Mouse (Mus musculus) kidney, embryonic 15.5 days (tissue): ENCODE measurements around the gene L3mbtl3. TPM values are rescaled to one million over a fixed set of nuclear protein-coding genes. Genes with fewer than 3 reads are reported as not detected.

Experiments
- ATAC-seq: fragments of 200-750 bp; cut with Nextera tagmentation; replicated peaks from 2 replicates; pipeline ENCODE4 v1.8.0; 2017; ENCODE audit warnings: moderate TSS enrichment; ENCODE audit not compliant: low FRiP score
- H3K27ac ChIP-seq: fragments of 300-500 bp; sonication (generic); 2 replicates; pipeline ENCODE4 v1.5.1; 2015; ENCODE audit warnings: mild to moderate bottlenecking, inconsistent platforms
- H3K27me3 ChIP-seq: fragments of 300-500 bp; sonication (generic); 2 replicates; pipeline ENCODE4 v1.6.1; 2015; ENCODE audit warnings: inconsistent platforms
- H3K36me3 ChIP-seq: fragments of 300-500 bp; sonication (generic); 2 replicates; pipeline ENCODE4 v1.6.1; 2015; ENCODE audit warnings: inconsistent platforms
- H3K4me1 ChIP-seq: fragments of 300-500 bp; sonication (generic); 2 replicates; pipeline ENCODE4 v1.6.1; 2015; ENCODE audit warnings: inconsistent platforms
- H3K4me2 ChIP-seq: fragments of 300-500 bp; sonication (generic); 2 replicates; pipeline ENCODE4 v1.6.1; 2015; ENCODE audit warnings: moderate library complexity, mild to moderate bottlenecking, inconsistent platforms
- H3K4me3 ChIP-seq: fragments of 300-500 bp; sonication (generic); replicated peaks from 2 replicates; pipeline ENCODE4 v1.5.1; 2015; ENCODE audit warnings: mild to moderate bottlenecking, inconsistent platforms
- H3K9ac ChIP-seq: fragments of 300-500 bp; sonication (generic); 2 replicates; pipeline ENCODE4 v1.6.1; 2015; ENCODE audit warnings: mild to moderate bottlenecking, inconsistent platforms
- H3K9me3 ChIP-seq: fragments of 300-500 bp; sonication (generic); replicated peaks from 2 replicates; pipeline ENCODE4 v1.6.1; 2016; ENCODE audit warnings: inconsistent platforms
- WGBS: fragments of 180-500 bp; shearing (Covaris S2); methylation state at CpG from one replicate; pipeline ENCODE4 v1.1.7; 2015; ENCODE audit warnings: mixed read lengths; 5-methylcytosine and 5-hydroxymethylcytosine counted together
- polyA plus RNA-seq: library from polyadenylated mRNA; unstranded; fragments of >200 nt; fragmentation: Nextera tagmentation; extraction: Ambion mirVana; gene quantifications from 2 replicates; pipeline ENCODE4 v1.2.1, GENCODE M21; 2015

Gene L3mbtl3
- polyA plus RNA-seq, 1 experiment from 2014 or later, result 13.2 TPM

DNA sequence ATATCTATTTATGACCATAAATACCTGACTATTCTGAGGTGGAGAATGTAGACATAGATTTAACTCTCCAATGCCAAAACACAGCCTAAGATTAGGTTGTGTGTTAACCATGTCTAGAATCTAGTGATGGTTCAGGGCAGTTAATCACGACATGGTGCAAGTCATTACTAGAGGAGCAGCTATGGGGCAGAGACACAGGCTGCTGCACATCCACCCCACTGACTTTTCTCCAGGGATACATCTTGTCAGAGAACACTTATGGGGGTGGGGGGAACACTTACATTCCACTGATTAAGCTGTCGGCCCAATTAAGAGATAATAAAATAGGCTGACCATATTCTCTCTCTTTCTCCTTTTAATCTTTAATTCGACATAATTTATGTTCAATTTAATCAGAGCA, 46.9 kb downstream of the L3mbtl3 start:
- no peak for ATAC-seq
- peaks cover 56% of the 10 kb centered on the region for H3K36me3 ChIP-seq
- 70% methylated on average over 3 of the region's 3 CpGs for WGBS
- no peaks in the 10 kb centered on the region for H3K27me3 ChIP-seq
- H3K9me3 ChIP-seq, result no peaks in the 10 kb centered on the region
- no peak overlapping the region for H3K4me2 ChIP-seq
- H3K4me3 ChIP-seq, result no peak overlapping the region
- H3K9ac ChIP-seq, result no peak overlapping the region
- H3K27ac ChIP-seq, result no peak overlapping the region
- no peaks in the 10 kb centered on the region for H3K4me1 ChIP-seq

DNA sequence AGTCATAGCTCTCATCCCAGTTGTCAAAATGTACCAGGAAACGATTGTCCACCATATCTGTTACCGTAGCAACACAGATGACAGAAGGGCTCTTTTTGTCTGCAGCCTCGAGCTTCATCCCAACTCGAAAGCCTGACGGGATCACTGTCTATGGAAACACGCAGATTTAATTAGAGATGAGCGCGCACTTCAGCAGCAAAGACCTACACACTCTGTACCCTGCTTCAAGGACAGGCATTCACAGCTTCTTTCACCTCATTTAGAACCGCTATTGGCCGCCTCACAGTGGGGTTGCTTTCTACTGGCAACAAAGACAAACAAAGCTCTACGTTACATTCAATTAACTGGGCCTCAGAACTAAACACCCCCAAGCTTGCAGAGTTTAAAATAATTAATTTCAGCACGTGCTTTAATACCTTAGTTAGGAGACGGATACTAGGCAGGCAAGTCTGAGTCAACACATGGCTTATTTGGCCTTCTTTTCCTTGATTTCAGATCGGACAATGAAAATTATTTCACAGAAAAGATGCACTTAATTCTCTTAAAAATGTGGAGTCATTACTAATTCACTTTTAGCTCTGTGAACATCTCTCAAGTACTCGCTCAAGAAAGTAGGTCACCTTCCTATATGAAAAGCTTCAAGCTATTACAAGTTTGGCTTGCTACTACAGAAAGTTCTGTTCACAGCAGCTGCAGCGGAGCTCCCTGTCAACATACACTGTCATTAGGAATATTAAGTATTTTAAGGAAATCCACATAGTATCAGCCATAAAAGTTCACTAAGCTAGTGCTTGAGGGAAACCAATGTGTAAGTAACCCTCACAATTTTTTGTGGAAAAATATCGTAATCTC, 47.9 kb downstream of the L3mbtl3 start:
- H3K4me2 ChIP-seq, result no peak overlapping the region
- H3K9me3 ChIP-seq, result no peaks in the 10 kb centered on the region
- ATAC-seq, result no peak
- H3K27me3 ChIP-seq, result no peaks in the 10 kb centered on the region
- H3K4me1 ChIP-seq, result no peaks in the 10 kb centered on the region
- no peak overlapping the region for H3K4me3 ChIP-seq
- H3K27ac ChIP-seq, result no peak overlapping the region
- peaks cover 58% of the 10 kb centered on the region for H3K36me3 ChIP-seq
- no peak overlapping the region for H3K9ac ChIP-seq
- WGBS, result 84% methylated on average over 17 of the region's 17 CpGs

DNA sequence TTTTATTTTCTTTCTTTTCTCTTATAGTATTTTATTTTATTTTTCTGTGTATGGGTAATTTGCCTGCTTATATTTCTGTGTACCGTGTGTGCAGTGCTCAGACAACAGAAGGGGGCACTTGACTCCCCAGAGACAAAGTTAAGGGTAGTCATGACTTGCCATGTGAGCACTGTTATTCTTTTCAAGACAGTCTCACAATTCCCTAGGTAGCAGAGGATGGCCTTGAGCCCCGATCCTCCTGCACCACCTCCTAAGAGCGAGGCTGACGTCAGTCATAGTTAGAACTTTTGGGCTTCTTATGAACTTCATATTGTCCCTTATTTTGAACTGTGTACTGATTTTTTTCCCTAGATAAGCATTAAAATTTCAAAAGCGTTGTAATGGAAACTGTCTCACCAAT, 48.5 kb downstream of the L3mbtl3 start:
- no peaks in the 10 kb centered on the region for H3K4me1 ChIP-seq
- no peaks in the 10 kb centered on the region for H3K9me3 ChIP-seq
- ATAC-seq, result no peak
- H3K4me2 ChIP-seq, result no peak overlapping the region
- WGBS, result 91% methylated on average over 5 of the region's 5 CpGs
- peaks cover 58% of the 10 kb centered on the region for H3K36me3 ChIP-seq
- no peak overlapping the region for H3K9ac ChIP-seq
- H3K27me3 ChIP-seq, result no peaks in the 10 kb centered on the region
- no peak overlapping the region for H3K27ac ChIP-seq
- H3K4me3 ChIP-seq, result no peak overlapping the region

DNA sequence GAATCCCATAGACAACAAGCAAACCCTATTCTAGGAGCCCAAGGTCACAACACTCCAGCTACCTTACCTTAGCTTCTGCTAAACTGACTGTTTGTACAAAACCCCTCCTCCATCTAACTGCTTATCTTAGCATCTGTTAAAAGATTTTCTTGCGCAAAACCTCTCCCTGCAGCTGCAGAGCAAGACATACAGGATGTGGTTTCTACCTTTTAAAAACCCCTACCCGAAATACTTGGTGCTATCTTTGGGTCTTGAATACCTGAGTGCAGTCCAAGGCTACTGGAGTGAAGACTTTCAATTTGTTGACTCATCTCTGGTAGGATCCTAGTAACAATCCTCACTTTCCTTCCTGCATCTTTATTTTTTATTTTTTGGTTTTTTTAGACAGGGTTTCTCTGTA, 50.5 kb downstream of the L3mbtl3 start:
- Histone ChIP-seq H3K4me3 (no peak overlapping the region), H3K27ac (no peak overlapping the region), H3K9ac (no peak overlapping the region), H3K27me3 (no peaks in the 10 kb centered on the region), H3K4me2 (no peak overlapping the region), H3K9me3 (no peaks in the 10 kb centered on the region), H3K4me1 (no peaks in the 10 kb centered on the region), H3K36me3 (peaks cover 57% of the 10 kb centered on the region)
- ATAC-seq, result no peak
- 86% methylated on average over 2 of the region's 2 CpGs for WGBS

DNA sequence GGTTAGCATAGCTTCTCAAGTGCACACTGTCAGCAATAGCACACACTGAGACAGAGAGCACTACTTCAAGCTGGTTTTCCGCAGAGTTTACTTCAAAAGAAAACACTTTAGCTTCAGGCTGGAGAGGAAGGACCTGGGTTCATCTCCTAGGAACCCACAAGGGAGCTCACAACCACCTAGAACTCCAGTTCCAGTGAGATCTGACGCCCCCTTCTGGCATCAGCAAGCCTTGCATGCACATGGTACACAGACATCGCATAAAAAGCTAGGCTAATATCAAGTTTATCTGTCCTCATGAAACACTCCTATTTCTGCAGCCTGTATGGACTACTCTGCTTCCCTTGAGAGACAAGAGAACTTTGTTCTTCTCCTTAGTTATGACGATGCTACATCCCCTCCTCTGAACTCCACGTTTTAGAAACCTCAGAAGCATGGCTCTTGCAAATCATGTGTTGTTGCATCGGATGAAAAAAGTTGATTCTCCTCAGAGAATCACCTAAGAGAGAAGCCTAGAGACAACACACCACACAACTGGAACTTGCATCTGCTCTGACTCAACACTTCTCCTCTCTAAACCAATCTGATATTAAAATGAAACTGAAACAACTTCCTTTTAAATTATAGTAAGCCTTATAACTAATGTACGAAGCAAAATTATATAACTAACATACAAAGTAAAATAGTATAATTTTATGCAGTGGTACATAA, 53.3 kb downstream of the L3mbtl3 start:
- Histone ChIP-seq H3K27ac (no peak overlapping the region), H3K4me3 (no peak overlapping the region), H3K36me3 (peaks cover 61% of the 10 kb centered on the region), H3K4me2 (no peak overlapping the region), H3K27me3 (no peaks in the 10 kb centered on the region), H3K9me3 (no peaks in the 10 kb centered on the region), H3K4me1 (no peaks in the 10 kb centered on the region), H3K9ac (no peak overlapping the region)
- ATAC-seq, result no peak
- WGBS, result 84% methylated on average over 7 of the region's 7 CpGs

DNA sequence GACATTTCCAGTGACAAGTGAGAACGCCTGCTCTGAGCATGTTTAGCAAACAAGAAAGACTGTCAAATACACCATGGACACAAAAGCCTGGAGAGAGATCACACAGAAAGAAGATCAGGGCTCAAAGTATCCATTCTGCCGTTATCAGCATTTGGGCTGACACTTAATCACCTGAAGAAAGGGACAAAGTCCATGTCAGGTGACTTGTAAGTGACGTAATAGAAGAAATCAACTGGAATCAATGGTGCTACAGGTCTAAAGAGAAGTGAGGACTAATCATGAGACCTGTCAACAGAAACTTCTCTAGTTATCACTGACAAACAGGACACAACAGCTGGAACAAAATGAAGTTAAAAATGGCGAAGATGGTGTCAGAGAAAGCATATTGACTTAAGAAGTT, 55.1 kb downstream of the L3mbtl3 start:
- no peak overlapping the region for H3K4me3 ChIP-seq
- 91% methylated on average over 4 of the region's 4 CpGs for WGBS
- ATAC-seq, result no peak
- no peak overlapping the region for H3K27ac ChIP-seq
- H3K9me3 ChIP-seq, result no peaks in the 10 kb centered on the region
- no peak overlapping the region for H3K9ac ChIP-seq
- no peaks in the 10 kb centered on the region for H3K27me3 ChIP-seq
- no peaks in the 10 kb centered on the region for H3K4me1 ChIP-seq
- no peak overlapping the region for H3K4me2 ChIP-seq
- H3K36me3 ChIP-seq, result peaks cover 65% of the 10 kb centered on the region

DNA sequence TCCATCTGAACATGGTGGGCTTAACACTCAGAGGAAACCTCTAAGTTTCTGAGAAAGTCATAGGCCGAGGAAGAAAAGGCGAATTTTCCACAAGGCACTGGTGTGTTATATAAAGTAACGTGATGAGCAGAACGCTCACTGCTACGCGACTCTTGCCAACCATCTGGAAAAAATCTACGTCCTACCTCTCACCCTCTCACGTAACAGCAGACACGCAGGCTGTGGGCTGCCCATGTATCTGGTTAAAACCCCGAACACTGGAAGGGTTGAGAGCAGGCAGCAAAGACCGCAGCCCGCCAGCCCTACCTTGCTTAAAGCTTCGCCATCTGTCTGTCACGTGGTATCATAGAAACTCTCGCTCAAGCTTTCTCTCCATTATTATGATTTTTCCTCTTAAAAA, 61.4 kb downstream of the L3mbtl3 start:
- ATAC-seq, result no peak
- 92% methylated on average over 15 of the region's 15 CpGs for WGBS
- Histone ChIP-seq H3K4me3 (no peak overlapping the region), H3K9me3 (no peaks in the 10 kb centered on the region), H3K4me1 (no peaks in the 10 kb centered on the region), H3K27ac (no peak overlapping the region), H3K36me3 (peaks cover 79% of the 10 kb centered on the region), H3K9ac (no peak overlapping the region), H3K27me3 (no peaks in the 10 kb centered on the region), H3K4me2 (no peak overlapping the region)

DNA sequence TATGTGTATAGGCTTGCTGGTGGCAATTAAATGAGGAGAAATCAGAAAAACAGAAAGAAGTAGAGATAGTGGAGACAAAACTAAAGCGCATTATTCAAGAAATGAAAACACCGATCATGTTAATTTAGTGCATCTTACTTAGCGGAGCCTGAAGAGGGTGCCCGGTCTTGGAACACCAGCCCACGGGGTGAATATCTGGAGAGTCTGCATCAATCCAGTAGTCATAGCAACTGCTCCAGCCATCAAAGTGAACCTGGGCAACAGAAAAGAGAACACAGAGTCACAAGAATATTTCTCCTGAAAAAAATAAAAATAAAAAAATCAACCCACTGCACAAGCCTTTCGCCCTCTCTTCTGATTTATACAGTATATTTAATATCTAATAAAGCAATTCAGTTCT, 72.3 kb downstream of the L3mbtl3 start:
- Histone ChIP-seq H3K27ac (no peak overlapping the region), H3K9me3 (no peaks in the 10 kb centered on the region), H3K4me3 (no peak overlapping the region), H3K9ac (no peak overlapping the region), H3K4me2 (no peak overlapping the region), H3K4me1 (no peaks in the 10 kb centered on the region), H3K36me3 (peaks cover 47% of the 10 kb centered on the region), H3K27me3 (no peaks in the 10 kb centered on the region)
- no peak for ATAC-seq
- 93% methylated on average over 6 of the region's 6 CpGs for WGBS

DNA sequence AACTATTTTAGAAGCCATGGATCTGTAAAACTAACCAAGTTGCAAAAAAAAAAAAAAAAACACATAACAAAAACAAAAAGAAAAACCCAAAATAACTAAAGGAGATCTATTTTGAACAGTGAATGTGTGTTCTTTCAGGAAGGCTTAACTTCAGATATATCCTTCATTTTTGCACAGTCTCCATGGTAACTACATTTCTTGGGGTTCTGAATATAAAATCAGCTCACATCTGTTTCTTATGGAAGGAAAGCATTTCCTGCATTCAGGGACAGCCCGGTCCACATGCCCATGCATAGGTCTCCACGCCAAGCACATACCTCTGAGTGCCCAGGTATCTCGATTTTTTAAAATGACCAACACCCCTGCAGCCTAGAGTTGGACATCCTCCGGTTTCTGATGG, 73.4 kb downstream of the L3mbtl3 start:
- H3K36me3 ChIP-seq, result peaks cover 44% of the 10 kb centered on the region
- no peak overlapping the region for H3K4me3 ChIP-seq
- no peak overlapping the region for H3K4me2 ChIP-seq
- ATAC-seq, result no peak
- no peaks in the 10 kb centered on the region for H3K4me1 ChIP-seq
- no peak overlapping the region for H3K9ac ChIP-seq
- H3K9me3 ChIP-seq, result no peaks in the 10 kb centered on the region
- no peak overlapping the region for H3K27ac ChIP-seq
- 92% methylated on average over 4 of the region's 4 CpGs for WGBS
- no peaks in the 10 kb centered on the region for H3K27me3 ChIP-seq

DNA sequence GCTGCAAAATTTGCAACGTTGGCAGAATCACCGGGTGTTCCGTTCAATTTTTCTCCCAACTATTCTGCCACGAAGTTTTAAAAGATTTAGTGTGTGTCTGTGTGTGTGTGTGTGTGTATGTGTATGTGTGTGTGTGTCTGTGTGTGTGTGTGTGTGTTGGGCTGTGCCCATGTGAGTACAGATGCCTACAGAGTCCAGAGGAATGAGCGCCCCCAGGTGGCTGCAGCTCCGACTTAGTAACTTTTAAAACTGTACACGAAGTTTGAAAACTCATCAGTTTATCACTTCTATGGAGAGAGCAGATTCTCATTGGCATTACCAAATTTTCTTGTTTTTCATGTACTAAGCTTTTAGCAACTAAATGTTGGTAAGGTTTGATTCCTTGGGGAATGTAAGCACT, 78.1 kb downstream of the L3mbtl3 start:
- no peak for ATAC-seq
- Histone ChIP-seq H3K4me2 (no peak overlapping the region), H3K9me3 (no peaks in the 10 kb centered on the region), H3K9ac (no peak overlapping the region), H3K4me3 (no peak overlapping the region), H3K27ac (no peak overlapping the region), H3K27me3 (no peaks in the 10 kb centered on the region), H3K4me1 (no peaks in the 10 kb centered on the region), H3K36me3 (peaks cover 54% of the 10 kb centered on the region)
- 85% methylated on average over 7 of the region's 7 CpGs for WGBS

DNA sequence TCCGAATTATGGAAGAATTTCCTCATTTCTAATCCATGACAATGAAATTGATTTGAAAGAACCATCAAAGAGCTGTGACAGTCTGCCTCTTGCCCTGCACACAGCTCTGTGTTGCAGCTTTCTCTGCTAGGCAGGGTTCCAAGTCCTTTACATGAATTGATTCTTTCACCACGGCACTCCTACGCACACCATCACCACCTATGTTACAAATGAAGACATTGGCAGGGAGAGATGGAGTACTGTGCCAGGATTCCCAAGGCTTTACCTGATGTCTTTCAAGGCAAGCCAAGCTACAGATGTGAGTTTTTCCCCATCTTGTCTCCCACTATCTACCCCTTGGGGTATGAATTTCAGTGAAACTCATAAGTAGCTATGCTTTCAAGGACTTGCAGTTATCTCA, 78.6 kb downstream of the L3mbtl3 start:
- no peak overlapping the region for H3K4me3 ChIP-seq
- no peak overlapping the region for H3K4me2 ChIP-seq
- peaks cover 55% of the 10 kb centered on the region for H3K36me3 ChIP-seq
- no peak overlapping the region for H3K9ac ChIP-seq
- no peaks in the 10 kb centered on the region for H3K4me1 ChIP-seq
- no peaks in the 10 kb centered on the region for H3K27me3 ChIP-seq
- no peak overlapping the region for H3K27ac ChIP-seq
- no peak for ATAC-seq
- H3K9me3 ChIP-seq, result no peaks in the 10 kb centered on the region
- 83% methylated on average over 3 of the region's 3 CpGs for WGBS

DNA sequence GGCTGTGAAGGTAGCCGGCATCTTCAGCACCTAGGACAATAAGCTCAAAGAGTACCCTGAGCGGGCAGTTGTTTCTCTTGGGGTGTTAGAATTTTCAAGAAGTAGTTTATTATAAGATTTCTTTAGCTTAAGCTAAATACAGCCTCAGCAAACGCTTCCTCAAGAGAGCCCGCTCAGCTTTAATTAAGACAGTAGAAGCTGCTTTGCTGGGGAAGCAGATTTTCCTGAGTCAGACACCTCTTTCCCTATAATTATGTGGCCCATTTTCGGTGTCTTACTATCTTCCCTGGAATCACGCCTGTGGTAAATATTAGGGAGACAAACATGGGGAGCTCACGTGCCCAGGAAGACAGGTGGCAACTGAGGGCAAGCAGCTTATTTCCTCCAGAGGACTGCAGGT, 88.6 kb downstream of the L3mbtl3 start:
- Histone ChIP-seq H3K4me3 (no peak overlapping the region), H3K9me3 (no peaks in the 10 kb centered on the region), H3K36me3 (peaks cover 51% of the 10 kb centered on the region), H3K27me3 (no peaks in the 10 kb centered on the region), H3K4me2 (no peak overlapping the region), H3K27ac (no peak overlapping the region), H3K9ac (no peak overlapping the region), H3K4me1 (no peaks in the 10 kb centered on the region)
- no peak for ATAC-seq
- WGBS, result 85% methylated on average over 7 of the region's 7 CpGs
